Mouse (Mus musculus) midbrain, embryonic 15.5 days (tissue): ENCODE data around the gene Dhcr24. TPM values are rescaled to one million over a fixed set of nuclear protein-coding genes. Genes with fewer than 3 reads are reported as not detected.

Source experiments
- ATAC-seq: fragments of 200-750 bp; cut with Nextera tagmentation; replicated peaks from 2 replicates; pipeline ENCODE4 v1.8.0; 2017; ENCODE audit warnings: moderate TSS enrichment
- H3K27ac ChIP-seq: fragments of 300-500 bp; sonication (generic); 2 replicates; pipeline ENCODE4 v1.5.1; 2015; ENCODE audit warnings: mild to moderate bottlenecking, inconsistent platforms
- H3K27me3 ChIP-seq: fragments of 300-500 bp; sonication (generic); replicated peaks from 2 replicates; pipeline ENCODE4 v1.6.1; 2015; ENCODE audit warnings: inconsistent platforms
- H3K36me3 ChIP-seq: fragments of 300-500 bp; sonication (generic); replicated peaks from 2 replicates; pipeline ENCODE4 v1.6.1; 2015; ENCODE audit warnings: inconsistent platforms
- H3K4me1 ChIP-seq: fragments of 300-500 bp; sonication (generic); 2 replicates; pipeline ENCODE4 v1.6.1; 2015; ENCODE audit warnings: inconsistent platforms
- H3K4me2 ChIP-seq: fragments of 300-500 bp; sonication (generic); 2 replicates; pipeline ENCODE4 v1.6.1; 2015; ENCODE audit warnings: inconsistent platforms, mild to moderate bottlenecking, moderate library complexity
- H3K4me3 ChIP-seq: fragments of 300-500 bp; sonication (generic); 2 replicates; pipeline ENCODE4 v1.5.1; 2015; ENCODE audit warnings: mild to moderate bottlenecking, inconsistent platforms
- H3K9ac ChIP-seq: fragments of 300-500 bp; sonication (generic); 2 replicates; pipeline ENCODE4 v1.6.1; 2015; ENCODE audit warnings: mild to moderate bottlenecking, inconsistent platforms
- H3K9me3 ChIP-seq: fragments of 300-500 bp; sonication (generic); 2 replicates; pipeline ENCODE4 v1.6.1; 2016; ENCODE audit warnings: inconsistent platforms
- WGBS: fragments of 180-500 bp; shearing (Covaris S2); methylation state at CpG from one replicate; pipeline ENCODE4 v1.1.7; 2015; ENCODE audit warnings: mixed read lengths; 5-methylcytosine and 5-hydroxymethylcytosine counted together
- polyA plus RNA-seq: library from polyadenylated mRNA; unstranded; fragments of >200 nt; fragmentation: Nextera tagmentation; extraction: Ambion mirVana; gene quantifications from 2 replicates; pipeline ENCODE4 v1.2.1, GENCODE M21; 2015

Gene Dhcr24
- 6.0 and 6.2 TPM in 2 replicates for polyA plus RNA-seq

DNA sequence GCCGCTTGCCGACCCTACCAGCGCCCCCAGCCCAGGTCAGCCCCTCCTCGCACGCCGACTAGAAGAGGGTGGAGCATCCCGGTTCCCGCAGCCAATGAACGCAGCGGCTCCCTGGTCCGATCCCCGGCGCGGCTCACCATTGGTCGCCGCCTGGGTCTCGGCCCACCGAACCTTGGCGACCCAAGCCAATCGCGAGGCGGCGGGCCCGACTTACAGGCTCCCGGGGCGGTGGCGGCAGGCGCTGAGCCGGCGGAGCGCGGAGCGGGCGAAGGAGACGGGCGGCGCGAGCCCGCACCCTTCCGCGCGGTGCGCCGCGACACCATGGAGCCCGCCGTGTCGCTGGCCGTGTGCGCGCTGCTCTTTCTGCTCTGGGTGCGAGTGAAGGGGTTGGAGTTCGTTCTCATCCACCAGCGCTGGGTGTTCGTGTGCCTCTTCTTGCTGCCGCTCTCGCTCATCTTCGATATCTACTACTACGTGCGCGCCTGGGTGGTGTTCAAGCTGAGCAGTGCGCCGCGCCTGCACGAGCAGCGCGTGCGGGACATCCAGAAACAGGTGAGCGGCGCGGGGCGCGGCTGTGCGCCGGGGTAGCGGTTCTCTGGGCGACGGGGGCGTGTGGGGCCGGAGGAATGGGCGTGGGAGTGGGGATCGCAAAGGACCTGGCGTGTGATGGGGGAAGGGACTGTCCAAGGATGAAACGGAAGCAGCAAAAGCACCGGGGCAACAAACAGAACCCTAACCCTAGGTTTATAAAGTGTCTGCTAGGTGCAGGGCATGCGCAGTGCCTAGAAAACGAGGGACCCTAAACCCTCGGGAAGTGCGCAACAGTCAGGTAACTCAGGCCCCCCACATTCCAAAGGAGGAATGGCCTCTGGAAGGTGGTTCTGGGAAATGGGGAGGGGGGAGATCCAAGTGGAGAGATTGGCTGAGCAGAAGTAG, at the start of gene Dhcr24:
Gene Dhcr24 (plus strand): TSS at position 193 of the 936 bp plus-strand sequence.
- Histone ChIP-seq H3K9me3 (no peaks in the 10 kb centered on the region), H3K4me3 (peak within 1 kb of the TSS; percentile 94), H3K4me1 (peaks cover 46% of the 10 kb centered on the region), H3K36me3 (peaks cover 4% of the 10 kb centered on the region), H3K27me3 (no peaks in the 10 kb centered on the region), H3K27ac (peak within 1 kb of the TSS; percentile 90), H3K4me2 (peak within 1 kb of the TSS; percentile 84), H3K9ac (peak within 1 kb of the TSS; percentile 81)
- under 1% methylated on average over 89 of the region's 89 CpGs for WGBS
- peak; percentile 99 for ATAC-seq

DNA sequence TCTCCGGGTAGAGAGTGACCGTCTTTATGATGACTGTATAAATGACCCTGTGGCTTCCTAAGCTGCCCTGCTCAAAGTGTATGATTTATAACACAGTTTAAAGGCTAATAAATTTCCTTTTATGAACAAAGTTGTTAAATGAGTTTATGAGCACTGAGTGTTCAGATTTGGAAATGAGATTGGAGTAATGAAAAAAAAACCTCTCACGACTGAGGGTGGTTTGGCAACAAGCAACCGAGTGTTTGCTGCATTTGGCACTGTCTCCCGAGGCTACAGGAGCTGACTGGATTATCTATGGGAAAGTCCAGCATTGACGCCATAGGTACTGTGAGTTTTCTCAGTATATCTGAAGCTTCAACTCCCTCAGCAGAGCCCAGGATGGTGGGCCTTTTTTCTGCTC, 46.2 kb upstream of the Dhcr24 start:
- H3K27ac ChIP-seq = no peak overlapping the region
- no peak overlapping the region for H3K4me2 ChIP-seq
- H3K27me3 ChIP-seq = no peaks in the 10 kb centered on the region
- no peaks in the 10 kb centered on the region for H3K9me3 ChIP-seq
- H3K4me3 ChIP-seq = no peak overlapping the region
- WGBS = 85% methylated on average over 6 of the region's 6 CpGs
- no peaks in the 10 kb centered on the region for H3K36me3 ChIP-seq
- no peaks in the 10 kb centered on the region for H3K4me1 ChIP-seq
- H3K9ac ChIP-seq = no peak overlapping the region
- ATAC-seq = no peak

DNA sequence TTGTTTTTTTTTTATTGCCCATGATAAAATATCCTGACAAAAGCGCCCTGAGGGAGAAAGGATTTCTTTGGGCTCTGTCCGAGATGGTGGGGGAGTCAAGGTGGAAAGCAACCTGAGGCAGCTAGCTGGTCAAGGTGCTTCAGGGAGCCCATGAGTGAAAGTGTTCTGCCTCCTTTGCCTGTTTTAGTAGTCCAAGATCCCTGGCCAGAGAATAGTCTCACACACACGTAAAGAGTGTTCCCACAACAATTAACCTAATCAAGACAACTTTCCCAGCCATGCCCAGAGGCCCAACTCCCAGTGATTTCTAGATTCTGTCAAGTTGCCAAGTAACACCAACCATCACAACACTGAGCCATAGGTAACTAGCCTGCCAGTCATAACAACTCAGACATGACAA, 38.3 kb upstream of the Dhcr24 start:
- no peak overlapping the region for H3K27ac ChIP-seq
- no peak for ATAC-seq
- no peak overlapping the region for H3K4me2 ChIP-seq
- no peak overlapping the region for H3K4me3 ChIP-seq
- H3K9ac ChIP-seq = no peak overlapping the region
- H3K36me3 ChIP-seq = no peaks in the 10 kb centered on the region
- H3K4me1 ChIP-seq = no peaks in the 10 kb centered on the region
- WGBS = 84% methylated on average over 3 of the region's 3 CpGs
- H3K9me3 ChIP-seq = no peaks in the 10 kb centered on the region
- H3K27me3 ChIP-seq = no peaks in the 10 kb centered on the region

DNA sequence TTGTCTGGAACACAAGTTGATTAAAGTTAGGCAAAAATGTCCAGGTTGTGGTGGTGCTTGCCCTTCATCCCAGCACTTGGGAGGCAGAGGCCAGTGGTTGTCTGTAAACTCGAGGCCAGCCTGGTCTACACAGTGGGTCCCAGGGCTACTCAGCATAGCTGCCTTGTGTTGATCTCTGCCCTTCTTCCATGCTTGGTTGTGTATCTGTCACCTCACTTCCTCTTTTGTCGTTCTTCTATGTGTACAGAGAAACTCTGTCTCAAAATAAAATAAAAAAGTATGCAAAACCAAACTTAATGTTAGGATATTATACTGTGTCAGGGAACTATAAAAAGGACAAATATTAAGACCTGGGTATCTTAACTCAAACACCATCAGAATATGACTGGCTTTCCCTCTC, 36.7 kb upstream of the Dhcr24 start:
- Histone ChIP-seq H3K36me3 (no peaks in the 10 kb centered on the region), H3K4me1 (no peaks in the 10 kb centered on the region), H3K9ac (no peak overlapping the region), H3K9me3 (no peaks in the 10 kb centered on the region), H3K27me3 (no peaks in the 10 kb centered on the region), H3K4me3 (no peak overlapping the region), H3K4me2 (no peak overlapping the region), H3K27ac (no peak overlapping the region)
- 79% methylated on average over 2 of the region's 2 CpGs for WGBS
- ATAC-seq = no peak

DNA sequence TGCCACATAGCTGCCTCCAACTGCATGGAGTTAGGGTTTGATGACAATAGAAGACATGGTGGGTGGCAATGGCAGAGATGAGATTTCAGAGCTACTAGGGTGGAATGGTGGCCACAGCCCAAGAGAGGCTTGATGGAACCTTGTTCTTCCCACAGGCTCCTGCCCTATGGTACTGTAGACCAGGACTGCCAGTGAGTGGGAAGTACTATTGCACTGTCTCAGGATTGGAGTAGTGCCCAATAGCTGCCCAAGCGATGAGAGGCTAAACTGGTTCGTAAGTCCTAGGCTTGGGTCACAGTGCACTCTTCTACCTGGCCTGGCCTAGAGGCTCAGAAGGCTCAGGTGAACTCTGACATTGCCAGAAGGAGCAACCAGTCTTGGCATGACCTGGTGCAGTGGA, 35.8 kb upstream of the Dhcr24 start:
- H3K9me3 ChIP-seq = no peaks in the 10 kb centered on the region
- no peak overlapping the region for H3K9ac ChIP-seq
- no peak overlapping the region for H3K4me2 ChIP-seq
- ATAC-seq = no peak
- H3K36me3 ChIP-seq = no peaks in the 10 kb centered on the region
- H3K27ac ChIP-seq = no peak overlapping the region
- WGBS = 88% methylated on average over 2 of the region's 2 CpGs
- H3K27me3 ChIP-seq = no peaks in the 10 kb centered on the region
- no peaks in the 10 kb centered on the region for H3K4me1 ChIP-seq
- H3K4me3 ChIP-seq = no peak overlapping the region

DNA sequence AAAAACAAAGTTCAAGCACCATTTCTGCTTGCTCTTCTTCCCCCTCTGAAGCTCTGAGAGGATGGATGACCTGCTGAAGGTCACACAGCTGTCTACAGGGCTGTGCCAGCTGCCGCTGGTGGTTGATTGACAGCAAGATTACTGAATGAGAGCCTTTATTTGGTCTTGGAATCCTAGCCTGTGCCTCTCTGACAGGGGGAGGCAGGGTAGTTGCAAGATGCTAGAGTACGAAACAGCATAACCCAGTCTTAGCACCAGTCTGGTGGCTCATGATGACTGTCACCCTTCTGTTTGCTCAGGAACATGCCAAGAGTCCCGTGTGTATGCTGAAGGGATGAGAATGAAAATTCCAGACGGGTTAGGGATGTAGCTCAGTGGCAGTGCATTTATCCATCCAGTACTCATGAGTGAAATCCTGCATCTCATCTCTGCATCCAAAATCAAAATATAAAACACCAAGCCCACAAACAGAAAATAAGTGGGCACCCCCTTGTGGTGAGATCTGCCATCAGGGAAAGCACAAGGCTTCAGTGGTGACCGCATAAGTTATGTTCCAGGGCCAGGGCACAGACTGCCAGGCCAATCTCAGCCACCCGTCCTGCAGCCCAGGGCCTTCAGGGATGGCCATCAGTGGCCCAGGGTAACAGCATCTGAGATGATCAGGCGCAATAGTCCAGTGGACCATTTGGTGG, 32.8 kb upstream of the Dhcr24 start:
- no peaks in the 10 kb centered on the region for H3K27me3 ChIP-seq
- ATAC-seq = no peak
- no peaks in the 10 kb centered on the region for H3K4me1 ChIP-seq
- no peaks in the 10 kb centered on the region for H3K36me3 ChIP-seq
- no peak overlapping the region for H3K4me2 ChIP-seq
- H3K4me3 ChIP-seq = no peak overlapping the region
- H3K27ac ChIP-seq = no peak overlapping the region
- no peaks in the 10 kb centered on the region for H3K9me3 ChIP-seq
- 69% methylated on average over 7 of the region's 7 CpGs for WGBS
- no peak overlapping the region for H3K9ac ChIP-seq

DNA sequence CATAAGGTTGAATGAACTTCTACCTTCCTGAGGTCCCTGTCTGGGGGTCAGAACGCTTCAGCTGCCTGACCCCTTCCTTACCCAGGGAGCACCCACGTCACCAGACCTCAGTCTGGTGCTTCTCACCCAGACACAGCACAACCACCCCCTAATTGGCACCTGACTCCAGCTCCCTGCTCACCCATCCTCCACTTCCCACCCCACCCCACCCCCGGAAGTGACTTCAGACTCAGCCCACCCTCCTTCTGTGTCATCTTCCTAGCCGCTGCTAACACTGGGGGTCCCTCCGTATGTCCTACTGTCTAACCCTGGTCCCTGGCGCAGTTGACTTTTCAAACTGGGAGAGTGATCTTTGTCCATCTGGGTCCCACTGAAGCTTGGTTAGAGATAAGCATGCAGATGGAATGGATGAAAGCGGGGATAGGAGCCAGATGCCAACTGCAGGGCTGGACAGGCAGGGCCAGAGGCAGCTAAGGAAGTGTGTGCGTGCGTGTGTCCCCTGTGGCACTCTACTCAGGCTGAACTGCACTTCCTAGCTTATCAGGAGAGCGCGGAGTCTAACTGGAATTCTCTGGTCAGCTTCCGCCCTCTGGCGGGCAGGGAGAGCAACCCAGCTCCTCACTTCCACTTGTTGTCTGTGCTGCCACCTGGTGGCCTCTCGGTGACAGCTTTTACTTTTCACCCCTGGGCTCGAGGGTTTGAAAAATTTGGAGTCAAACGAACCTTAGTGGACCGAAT, 31.3 kb upstream of the Dhcr24 start:
- Histone ChIP-seq H3K4me3 (0 out of 2 replicates have a peak overlapping the region, but pooled peaks have one; percentile 15), H3K4me2 (peak overlapping the region; percentile 48), H3K9ac (0 out of 2 replicates have a peak overlapping the region, but pooled peaks have one; percentile 12), H3K27ac (no peak overlapping the region), H3K27me3 (no peaks in the 10 kb centered on the region), H3K4me1 (no peaks in the 10 kb centered on the region), H3K36me3 (no peaks in the 10 kb centered on the region), H3K9me3 (no peaks in the 10 kb centered on the region)
- WGBS = 13% methylated on average over 17 of the region's 17 CpGs
- peak; percentile 91 for ATAC-seq

DNA sequence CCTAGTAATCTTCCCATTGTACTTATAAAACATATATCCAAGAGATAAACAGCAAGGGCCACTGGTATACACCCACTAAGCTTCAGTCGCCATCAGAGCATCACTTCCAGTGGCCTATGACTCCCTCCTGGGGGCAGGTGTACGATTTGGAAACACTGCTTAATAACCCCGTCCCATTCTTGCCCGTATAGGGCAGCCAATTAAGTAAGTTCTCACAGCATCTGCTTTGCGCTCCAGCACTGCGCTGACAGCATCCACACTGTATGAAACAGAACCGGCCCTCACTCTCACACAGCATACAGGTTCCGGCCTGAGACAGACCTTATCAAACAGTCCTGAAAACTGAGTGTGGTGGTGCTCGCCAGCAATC, 30.7 kb upstream of the Dhcr24 start:
- ATAC-seq = peak; percentile 69
- H3K9ac ChIP-seq = no peak overlapping the region

DNA sequence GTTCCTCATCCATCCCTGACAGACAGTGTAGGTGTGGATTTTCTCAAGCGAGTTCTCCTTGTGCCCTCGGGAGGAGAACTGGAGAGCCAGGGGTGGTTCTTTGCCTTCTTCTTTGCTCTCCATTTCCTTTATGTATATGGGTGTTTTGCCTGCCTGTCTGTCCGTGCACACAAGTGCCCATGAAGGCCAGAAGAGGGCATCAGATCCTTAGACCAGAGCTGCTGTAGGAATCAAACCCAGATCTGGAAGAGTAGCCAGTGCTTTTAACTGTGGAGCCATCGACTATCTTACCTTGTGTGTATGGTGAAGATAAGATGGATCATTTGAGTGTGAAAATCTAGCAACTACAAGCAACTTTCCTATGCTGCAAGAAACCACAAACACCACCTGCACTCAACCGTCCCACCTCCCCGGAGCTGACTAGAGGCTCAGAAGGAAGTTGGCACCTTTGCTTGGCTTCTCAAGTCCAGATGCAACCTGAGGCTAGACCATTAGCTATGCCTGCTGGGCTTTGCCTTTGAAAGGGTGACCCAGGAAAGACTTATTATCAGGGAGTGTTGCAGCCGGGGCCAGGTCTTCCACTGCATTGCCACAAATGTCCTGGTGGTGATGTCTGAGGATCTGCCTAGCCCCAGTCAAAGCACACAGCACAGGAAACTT, 27.3 kb upstream of the Dhcr24 start:
- Histone ChIP-seq H3K4me2 (no peak overlapping the region), H3K4me1 (no peaks in the 10 kb centered on the region), H3K27me3 (no peaks in the 10 kb centered on the region), H3K4me3 (no peak overlapping the region), H3K9ac (no peak overlapping the region), H3K36me3 (no peaks in the 10 kb centered on the region), H3K9me3 (no peaks in the 10 kb centered on the region), H3K27ac (no peak overlapping the region)
- ATAC-seq = no peak
- 68% methylated on average over 7 of the region's 7 CpGs for WGBS

More for the DNA sequence above, 30.7 kb upstream of the Dhcr24 start:
- no peaks in the 10 kb centered on the region for H3K27me3 ChIP-seq
- H3K36me3 ChIP-seq = no peaks in the 10 kb centered on the region
- no peaks in the 10 kb centered on the region for H3K9me3 ChIP-seq
- H3K4me3 ChIP-seq = no peak overlapping the region
- H3K4me1 ChIP-seq = no peaks in the 10 kb centered on the region
- H3K4me2 ChIP-seq = no peak overlapping the region
- 72% methylated on average over 9 of the region's 9 CpGs for WGBS
- H3K27ac ChIP-seq = no peak overlapping the region

DNA sequence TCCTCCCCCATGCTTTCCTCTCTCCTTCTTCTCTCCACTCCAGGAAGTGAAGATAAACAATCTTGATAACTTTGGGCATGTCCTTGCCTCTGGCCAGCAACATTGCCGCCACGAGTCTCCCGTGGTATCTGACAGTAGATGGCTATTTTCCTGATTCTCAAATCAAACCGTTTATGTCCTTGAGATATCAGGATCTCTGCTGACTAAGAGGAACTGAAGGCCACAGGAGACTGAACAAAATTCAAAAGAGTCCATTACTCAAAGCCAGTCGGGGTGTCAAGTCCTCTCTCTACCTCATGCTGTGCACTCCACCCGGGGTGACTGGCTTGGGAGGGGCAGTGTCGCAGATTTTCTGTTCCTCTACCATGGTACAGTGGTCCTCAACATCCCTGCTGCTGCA, 26.6 kb upstream of the Dhcr24 start:
- H3K4me2 ChIP-seq = no peak overlapping the region

GRCm38 (mm10) chr4:106539756-106540155, 21.1 kb upstream of the Dhcr24 start:
- H3K9me3 ChIP-seq = no peaks in the 10 kb centered on the region
- H3K4me1 ChIP-seq = no peaks in the 10 kb centered on the region
- H3K27me3 ChIP-seq = no peaks in the 10 kb centered on the region
- no peak overlapping the region for H3K9ac ChIP-seq
- WGBS = 89% methylated on average over 5 of the region's 5 CpGs
- no peaks in the 10 kb centered on the region for H3K36me3 ChIP-seq
- H3K27ac ChIP-seq = no peak overlapping the region
- H3K4me3 ChIP-seq = no peak overlapping the region
- no peak overlapping the region for H3K4me2 ChIP-seq
- ATAC-seq = no peak

More for the DNA sequence above, 26.6 kb upstream of the Dhcr24 start:
- Histone ChIP-seq H3K36me3 (no peaks in the 10 kb centered on the region), H3K27me3 (no peaks in the 10 kb centered on the region), H3K4me3 (no peak overlapping the region), H3K9me3 (no peaks in the 10 kb centered on the region), H3K27ac (no peak overlapping the region), H3K4me1 (no peaks in the 10 kb centered on the region), H3K9ac (no peak overlapping the region)
- 78% methylated on average over 7 of the region's 7 CpGs for WGBS
- ATAC-seq = no peak

DNA sequence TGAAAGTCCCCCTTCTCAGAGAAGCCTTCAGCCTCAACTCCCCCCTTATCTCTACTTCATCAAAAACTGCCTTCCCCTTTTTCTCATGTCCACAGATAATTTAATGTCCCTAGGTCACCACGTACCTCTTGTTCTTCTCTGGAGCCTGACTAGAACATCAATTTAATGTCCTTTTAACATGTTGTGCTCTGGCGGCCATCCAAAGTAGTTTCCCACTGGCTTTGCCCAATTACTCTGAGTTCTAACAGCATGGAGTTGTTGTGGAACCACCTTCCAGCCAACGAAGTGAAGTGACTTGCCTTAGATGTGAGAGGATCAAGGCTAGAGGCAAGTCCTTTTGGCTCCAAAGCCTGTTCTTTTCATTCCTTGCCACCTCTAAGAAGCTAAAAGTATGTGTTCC, 19.3 kb upstream of the Dhcr24 start:
- Histone ChIP-seq H3K27ac (no peak overlapping the region), H3K36me3 (no peaks in the 10 kb centered on the region), H3K9ac (no peak overlapping the region), H3K4me1 (no peaks in the 10 kb centered on the region), H3K4me3 (no peak overlapping the region), H3K4me2 (no peak overlapping the region), H3K27me3 (no peaks in the 10 kb centered on the region), H3K9me3 (no peaks in the 10 kb centered on the region)
- ATAC-seq = no peak
- WGBS = 76% methylated on average over 3 of the region's 3 CpGs
